In genomic region chr5:135728361-135728760, GRCm38 (mm10) we compare ENCODE assay signal across 28 mouse cellular contexts. TPM values are rescaled to one million over a fixed set of nuclear protein-coding genes. Genes with fewer than 3 reads are reported as not detected.
"Had no signal": no experiment of that assay in that cellular context is flagged by ENCODE, and none has a peak within 500 bp of the region (broad histone marks: within the 10 kb centered on the region; RNA-seq: fewer than 3 reads in every experiment).

No protein-coding gene starts in this region.

- H3K4me2 ChIP-seq: heart, embryonic 11.5 days; heart, embryonic 13.5 days; heart, embryonic 15.5 days; hindbrain, embryonic 12.5 days; hindbrain, embryonic 14.5 days; intestine, embryonic 15.5 days; limb, embryonic 15.5 days; liver, embryonic 13.5 days had no signal

- H3K9ac ChIP-seq: heart, embryonic 13.5 days; heart, embryonic 15.5 days; hindbrain, embryonic 12.5 days; hindbrain, embryonic 14.5 days; intestine, embryonic 15.5 days; limb, embryonic 13.5 days; limb, embryonic 15.5 days; liver, embryonic 13.5 days had no signal

- DNase-seq: gastrocnemius, adult 2 months; gastrocnemius, postnatal 10 days; gastrocnemius, postnatal 25 days; heart, adult 2 months; heart, postnatal 4 days; kidney, adult 2 months; kidney, postnatal 10 days; kidney, postnatal 25 days; kidney, postnatal 4 days; liver, embryonic 13.5 days had no signal

- H3K27me3 ChIP-seq: heart, embryonic 13.5 days; heart, embryonic 15.5 days; hindbrain, embryonic 12.5 days; intestine, embryonic 15.5 days; limb, embryonic 13.5 days; limb, embryonic 15.5 days; liver, embryonic 13.5 days had no signal

- H3K9me3 ChIP-seq: heart, embryonic 13.5 days; heart, embryonic 15.5 days; hindbrain, embryonic 10.5 days; hindbrain, embryonic 12.5 days; intestine, embryonic 15.5 days; limb, embryonic 13.5 days; limb, embryonic 15.5 days; liver, embryonic 13.5 days had no signal

- ATAC-seq: hindbrain, embryonic 16.5 days; inflammation-experienced regulatory T-cells, adult 6 months; intestine, embryonic 15.5 days; intestine, postnatal 0 days had no signal

- H3K4me3 ChIP-seq: gastrocnemius, adult 2 months; heart, adult 2 months; heart, embryonic 13.5 days; heart, embryonic 15.5 days; hindbrain, embryonic 10.5 days; hindbrain, embryonic 12.5 days; intestine, embryonic 15.5 days; layer of hippocampus, adult 2 months; left cerebral cortex, adult 2 months; limb, embryonic 13.5 days; limb, embryonic 15.5 days; liver, embryonic 13.5 days had no signal

- H3K27ac ChIP-seq: gastrocnemius, adult 2 months; heart, adult 2 months; heart, embryonic 13.5 days; heart, embryonic 15.5 days; hindbrain, embryonic 12.5 days; hindbrain, embryonic 14.5 days; intestine, embryonic 15.5 days; layer of hippocampus, adult 2 months; left cerebral cortex, adult 2 months; limb, embryonic 13.5 days; limb, embryonic 15.5 days; liver, embryonic 13.5 days had no signal

RNA-seq across cellular contexts. Expression of gene Styxl1, which starts 49.8 kb away (rescaled TPM):
- total RNA-seq: gastrocnemius, adult 2 months; gastrocnemius, postnatal 10 days; gastrocnemius, postnatal 25 days; heart, adult 2 months; heart, postnatal 25 days; heart, postnatal 4 days; layer of hippocampus, adult 2 months; left cerebral cortex, adult 2 months; left cerebral cortex, postnatal 14 days; left cerebral cortex, postnatal 36 days had no signal
- polyA plus RNA-seq: heart, embryonic 13.5 days; hindbrain, embryonic 12.5 days; limb, embryonic 11.5 days; limb, embryonic 13.5 days; liver, embryonic 13.5 days had no signal
